ENCODE assay signal across 22 mouse cellular contexts in genomic region chr14:117762934-117763333, GRCm38 (mm10).
"Had no signal": no experiment of that assay in that cellular context is flagged by ENCODE, and none has a peak within 500 bp of the region (broad histone marks: within the 10 kb centered on the region; RNA-seq: fewer than 3 reads in every experiment).

No protein-coding gene starts in this region.

- H3K9ac ChIP-seq: heart, embryonic 12.5 days; hindbrain, embryonic 13.5 days; hindbrain, embryonic 15.5 days; limb, embryonic 12.5 days; liver, embryonic 13.5 days had no signal

- H3K4me1 ChIP-seq: heart, embryonic 10.5 days; limb, embryonic 12.5 days; liver, embryonic 13.5 days had no signal

- H3K9me3 ChIP-seq: heart, embryonic 10.5 days; heart, embryonic 12.5 days; hindbrain, embryonic 13.5 days; hindbrain, embryonic 15.5 days; limb, embryonic 10.5 days; limb, embryonic 12.5 days; liver, embryonic 13.5 days had no signal

- H3K36me3 ChIP-seq: heart, embryonic 10.5 days; heart, embryonic 12.5 days; hindbrain, embryonic 13.5 days; hindbrain, embryonic 15.5 days; limb, embryonic 10.5 days; limb, embryonic 12.5 days; liver, embryonic 13.5 days had no signal

- H3K4me3 ChIP-seq: gastrocnemius, adult 2 months; heart, embryonic 10.5 days; heart, embryonic 12.5 days; hindbrain, embryonic 13.5 days; hindbrain, embryonic 15.5 days; layer of hippocampus, adult 2 months; left cerebral cortex, adult 2 months; limb, embryonic 10.5 days; limb, embryonic 12.5 days; liver, embryonic 13.5 days had no signal

- H3K27me3 ChIP-seq: heart, embryonic 12.5 days; hindbrain, embryonic 13.5 days; hindbrain, embryonic 15.5 days; limb, embryonic 12.5 days; liver, embryonic 13.5 days had no signal

- ATAC-seq: hindbrain, postnatal 0 days; intestine, embryonic 16.5 days had no signal

- DNase-seq: gastrocnemius, adult 2 months; gastrocnemius, postnatal 10 days; gastrocnemius, postnatal 25 days; heart, postnatal 10 days; heart, postnatal 4 days; kidney, adult 11 months; kidney, adult 2 months; kidney, postnatal 10 days; kidney, postnatal 25 days; kidney, postnatal 4 days; liver; liver, embryonic 13.5 days had no signal

- H3K27ac ChIP-seq: gastrocnemius, adult 2 months; heart, embryonic 10.5 days; hindbrain, embryonic 13.5 days; hindbrain, embryonic 15.5 days; hindbrain, postnatal 0 days; layer of hippocampus, adult 2 months; left cerebral cortex, adult 2 months; limb, embryonic 10.5 days; limb, embryonic 12.5 days; liver, embryonic 13.5 days had no signal
